Mouse (Mus musculus): ENCODE measurements around the gene Foxa1.

The Foxa1 gene

GRCm38 (mm10) chr12:57541118-57541517 is 5.6 kb downstream of the Foxa1 start:
- DNase-seq (ENCODE audit: low spot score in 2 of 2) = no peak

DNA sequence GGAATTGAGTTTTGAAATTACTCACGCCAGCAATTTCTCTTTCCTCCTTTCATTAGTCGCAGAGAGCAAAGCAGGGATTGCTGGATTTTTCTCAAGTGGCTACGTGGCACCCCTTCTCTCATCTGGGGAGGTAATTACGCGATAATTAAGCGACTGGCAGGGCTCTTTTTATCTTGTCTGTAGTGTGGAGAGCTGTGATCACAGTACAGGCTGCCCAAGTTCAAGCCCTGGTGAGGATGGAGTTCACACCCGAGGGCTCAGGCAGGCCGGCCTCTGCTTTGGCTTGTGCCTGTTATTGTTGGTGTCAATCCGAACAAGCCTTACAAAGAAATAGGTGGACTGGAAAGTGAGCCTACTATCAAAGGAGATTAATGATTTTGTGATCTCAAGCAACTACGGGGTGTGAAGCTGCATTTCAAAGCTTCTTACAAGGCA is 7.1 kb downstream of the Foxa1 start:
- no peak for DNase-seq (ENCODE audit: low spot score in 2 of 2)

DNA sequence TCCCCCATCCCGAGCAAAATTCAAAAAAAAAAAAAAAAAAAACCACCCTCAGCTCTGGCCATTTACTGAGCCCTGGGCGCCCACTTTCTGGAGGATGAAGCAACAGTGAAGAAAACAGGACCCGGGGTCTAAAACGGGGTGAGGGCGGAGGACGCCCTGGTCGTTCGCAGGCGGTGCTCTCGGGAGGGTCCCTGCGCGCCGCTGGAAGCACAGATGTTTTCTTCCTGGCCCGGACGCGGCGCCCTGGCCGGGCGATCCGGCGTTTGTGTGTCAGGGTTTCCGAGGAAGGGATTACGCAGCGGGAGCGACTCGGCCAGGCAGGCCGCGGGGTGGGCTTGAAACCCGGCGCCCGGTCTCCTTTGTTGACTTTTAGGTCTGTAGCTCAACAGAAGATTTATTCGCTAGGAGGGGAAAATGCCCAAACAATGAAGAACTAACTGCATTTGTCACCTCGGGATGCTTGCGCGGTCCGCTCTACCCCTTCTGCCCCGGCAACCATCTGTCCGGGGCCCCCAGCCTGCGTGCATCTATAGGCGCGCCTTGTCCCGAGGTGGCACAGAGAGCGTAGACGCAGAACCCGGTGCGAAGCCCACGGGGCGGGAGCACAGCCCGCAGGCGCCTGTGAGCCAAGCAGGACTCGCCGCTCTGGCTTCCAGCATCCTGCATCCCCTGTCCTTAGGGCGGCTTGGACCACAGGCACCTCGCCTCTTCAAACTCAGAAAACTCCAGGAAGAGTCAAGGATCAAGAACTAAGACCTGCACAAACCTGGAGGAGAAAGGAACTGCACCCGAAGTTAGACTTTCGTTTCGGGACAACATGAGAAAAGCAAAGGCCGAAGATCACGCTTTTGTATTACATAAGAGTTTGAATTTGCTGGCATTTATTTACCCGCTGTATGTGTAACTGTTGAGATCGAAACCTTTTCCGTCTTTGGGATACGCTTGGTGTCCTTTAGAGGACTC is 7.8 kb downstream of the Foxa1 start:
- DNase-seq (ENCODE audit: low spot score in 2 of 2) = no peak

- no peak for DNase-seq (ENCODE audit: low spot score in 2 of 2)
Observed at GRCm38 (mm10) chr12:57537791-57538587, 8.7 kb downstream of the Foxa1 start.

- DNase-seq (ENCODE audit: low spot score in 2 of 2) = no peak
Observed at GRCm38 (mm10) chr12:57536909-57537670, 9.6 kb downstream of the Foxa1 start.

DNA sequence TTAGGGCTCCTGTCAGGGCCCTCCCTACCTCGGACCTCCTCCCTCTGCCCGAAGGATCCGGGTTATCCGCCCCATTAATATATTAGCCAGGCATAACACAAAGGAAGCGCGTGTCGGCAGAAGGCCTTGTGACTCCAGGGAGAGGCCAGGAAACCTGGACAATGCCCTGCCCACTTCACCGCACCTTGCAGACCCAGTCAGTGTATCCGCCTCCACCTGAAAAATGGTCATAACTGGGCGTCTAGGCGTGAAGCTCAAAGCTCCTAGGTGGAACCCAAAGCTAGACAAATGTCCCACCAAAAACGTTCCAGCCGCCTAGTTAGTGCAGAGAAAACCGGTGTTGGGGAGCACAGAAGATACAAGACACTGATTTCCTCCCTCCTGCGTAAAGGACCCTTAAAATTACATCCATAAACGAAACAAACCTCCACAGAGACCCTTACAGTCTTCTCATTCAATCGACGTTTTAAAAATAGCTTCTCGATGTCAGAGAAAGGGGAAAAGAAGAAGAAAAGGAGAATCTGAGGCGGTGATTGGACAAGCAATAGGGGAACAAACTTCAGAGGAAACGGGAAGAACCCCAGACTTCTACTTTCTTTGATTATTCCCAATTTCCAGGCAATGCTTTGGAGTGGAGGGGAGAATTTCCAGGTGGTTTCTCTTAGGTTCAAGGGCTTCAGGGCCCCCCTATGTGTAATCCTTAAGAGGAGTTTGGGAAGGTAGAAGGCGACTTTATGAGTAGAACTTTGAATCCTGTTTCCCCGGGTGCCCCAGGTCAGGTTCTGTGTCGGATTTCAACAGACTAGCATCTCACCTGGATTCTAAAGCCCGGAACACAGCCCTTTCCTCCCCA is 10.4 kb downstream of the Foxa1 start:
- no peak for DNase-seq (ENCODE audit: low spot score in 2 of 2)

- DNase-seq (ENCODE audit: low spot score in 2 of 2) = no peak
Observed at GRCm38 (mm10) chr12:57534879-57535611, 11.7 kb downstream of the Foxa1 start.

DNA sequence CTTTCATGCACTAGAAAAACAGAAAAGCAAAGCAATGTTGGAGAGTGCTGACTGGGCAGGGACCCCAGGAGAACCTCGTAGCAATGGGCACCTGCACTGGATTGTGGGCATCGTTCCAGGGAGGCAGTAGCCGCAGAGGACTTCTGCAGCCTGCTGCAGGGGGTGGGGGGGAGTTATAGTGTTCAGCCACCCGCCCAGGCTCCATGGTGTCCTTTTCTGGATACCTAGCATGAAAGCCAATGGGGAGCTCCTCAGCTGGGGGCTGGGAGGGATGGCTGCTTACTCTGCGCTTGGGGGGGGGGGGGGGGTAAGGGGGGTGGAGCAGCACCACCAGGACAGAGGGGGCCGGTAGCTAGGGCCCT is 12.2 kb downstream of the Foxa1 start:
- DNase-seq (ENCODE audit: low spot score in 2 of 2) = no peak

GRCm38 (mm10) chr12:57530474-57530873 is 16.2 kb downstream of the Foxa1 start:
- no peak for DNase-seq (ENCODE audit: low spot score in 2 of 2)

- no peak for DNase-seq (ENCODE audit: low spot score in 2 of 2)
Observed at GRCm38 (mm10) chr12:57528335-57528734, 18.4 kb downstream of the Foxa1 start.

DNA sequence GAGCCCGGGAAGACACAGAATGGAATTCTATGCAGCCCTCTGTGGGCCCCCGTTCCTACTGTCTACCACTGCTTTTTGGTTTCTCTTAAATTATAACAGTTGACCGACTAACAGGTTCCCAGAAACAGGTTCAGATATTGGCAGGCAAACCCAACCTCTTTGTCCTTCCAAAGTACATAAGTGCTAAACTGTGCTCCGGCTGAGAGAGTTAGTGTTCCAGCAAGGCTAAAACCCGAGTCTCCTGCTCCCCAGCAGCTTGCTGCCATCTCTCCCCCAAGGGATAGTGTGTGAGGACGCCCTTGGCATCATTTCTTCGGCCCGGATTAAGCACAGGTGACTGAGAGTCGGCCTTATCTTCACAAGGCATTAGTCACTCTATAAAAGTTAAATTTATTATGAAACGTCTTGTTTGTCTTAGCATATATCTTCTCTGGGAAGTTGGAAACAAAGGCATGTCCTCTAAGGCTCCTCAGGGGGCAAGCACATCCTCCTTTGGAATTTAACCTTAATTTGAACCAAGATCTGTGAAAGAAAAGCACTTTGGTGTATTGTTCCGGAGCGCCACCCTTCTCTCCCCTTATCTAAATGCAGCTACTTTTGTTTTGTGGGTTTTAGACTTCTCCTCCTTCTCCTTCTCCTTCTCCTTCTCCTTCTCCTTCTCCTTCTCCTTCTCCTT is 30.9 kb downstream of the Foxa1 start:
- DNase-seq (ENCODE audit: low spot score in 2 of 2) = no peak

DNA sequence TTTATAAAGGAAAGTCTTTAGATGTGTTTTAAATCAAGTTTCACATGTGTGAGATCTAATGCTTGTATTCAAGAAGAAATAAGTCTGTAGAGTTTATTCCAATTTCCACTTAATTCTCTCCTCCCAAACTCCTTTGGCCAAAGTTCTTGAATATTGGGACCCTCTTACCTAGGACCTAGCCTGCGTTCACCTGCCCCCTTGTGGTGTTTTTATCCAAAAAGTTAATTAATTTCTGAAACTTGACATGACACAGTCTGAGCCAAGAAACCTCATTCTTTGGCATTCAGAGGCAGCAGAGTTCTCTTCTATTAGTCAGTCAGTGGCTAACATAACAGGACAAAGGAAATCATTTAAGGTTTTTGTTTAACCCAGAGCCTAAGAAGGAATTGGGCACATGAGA is 32.2 kb downstream of the Foxa1 start:
- no peak for DNase-seq (ENCODE audit: low spot score in 2 of 2)

GRCm38 (mm10) chr12:57511560-57511959 is 35.2 kb downstream of the Foxa1 start:
- DNase-seq (ENCODE audit: low spot score in 2 of 2) = no peak

GRCm38 (mm10) chr12:57511127-57511526 is 35.6 kb downstream of the Foxa1 start:
- no peak for DNase-seq (ENCODE audit: low spot score in 2 of 2)

GRCm38 (mm10) chr12:57509726-57510125 is 37.0 kb downstream of the Foxa1 start:
- DNase-seq (ENCODE audit: low spot score in 2 of 2) = no peak

GRCm38 (mm10) chr12:57508938-57509337 is 37.8 kb downstream of the Foxa1 start:
- no peak for DNase-seq (ENCODE audit: low spot score in 2 of 2)

GRCm38 (mm10) chr12:57505329-57505728 is 41.4 kb downstream of the Foxa1 start:
- DNase-seq (ENCODE audit: low spot score in 2 of 2) = no peak

DNA sequence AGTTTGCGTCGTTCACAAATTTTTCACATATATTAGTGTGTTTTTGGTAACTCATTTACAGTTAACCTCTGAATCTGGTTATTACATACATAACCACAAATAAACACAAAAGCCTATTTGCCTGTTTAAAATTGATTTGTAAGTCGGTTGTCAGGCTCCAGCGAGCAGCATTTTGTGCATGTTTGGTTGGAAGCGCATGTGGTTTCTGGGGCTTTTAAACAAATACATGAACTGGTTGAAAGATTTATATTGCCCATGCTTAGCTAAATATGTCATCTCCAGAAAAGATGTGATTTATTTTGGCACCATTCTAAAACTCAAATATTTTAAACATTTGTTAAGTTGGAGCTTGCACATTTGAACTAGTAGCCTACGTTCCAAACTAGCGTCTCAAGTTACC is 46.5 kb downstream of the Foxa1 start:
- DNase-seq (ENCODE audit: low spot score in 2 of 2) = no peak

GRCm38 (mm10) chr12:57496347-57497119 is 50.2 kb downstream of the Foxa1 start:
- no peak for DNase-seq (ENCODE audit: low spot score in 2 of 2)
